Mouse (Mus musculus) NIH3T3 (cell line): ENCODE data around the gene Scn11a.

ENCODE experiments used
- DNase-seq: peaks from one replicate; pipeline ENCODE4 v3.0.0-alpha.2; 2012; ENCODE audit warnings: low read depth

The Scn11a gene

DNA sequence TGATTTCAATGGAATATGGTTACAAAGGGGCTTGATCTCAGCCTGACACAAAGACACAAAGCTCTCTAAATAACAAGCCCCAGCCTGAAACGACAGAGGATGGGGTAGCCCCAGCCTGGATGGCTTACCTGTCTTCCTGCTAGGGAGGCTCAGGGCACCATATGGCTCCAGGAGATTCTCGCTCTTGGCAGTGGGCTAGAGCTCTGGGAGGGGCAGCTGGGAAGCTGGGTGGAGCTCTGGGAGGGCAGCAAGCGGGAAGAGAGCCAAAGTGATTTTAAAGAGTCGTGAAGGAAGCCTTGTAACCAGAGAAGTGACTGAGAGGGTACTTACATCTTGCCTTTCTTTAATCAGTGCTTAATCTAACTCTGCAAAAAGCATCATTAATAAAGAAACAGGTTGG is at the start of gene Scn11a:
Scn11a (minus strand) TSS at position 160 of the 400 bp plus-strand sequence.
- no peak for DNase-seq

DNA sequence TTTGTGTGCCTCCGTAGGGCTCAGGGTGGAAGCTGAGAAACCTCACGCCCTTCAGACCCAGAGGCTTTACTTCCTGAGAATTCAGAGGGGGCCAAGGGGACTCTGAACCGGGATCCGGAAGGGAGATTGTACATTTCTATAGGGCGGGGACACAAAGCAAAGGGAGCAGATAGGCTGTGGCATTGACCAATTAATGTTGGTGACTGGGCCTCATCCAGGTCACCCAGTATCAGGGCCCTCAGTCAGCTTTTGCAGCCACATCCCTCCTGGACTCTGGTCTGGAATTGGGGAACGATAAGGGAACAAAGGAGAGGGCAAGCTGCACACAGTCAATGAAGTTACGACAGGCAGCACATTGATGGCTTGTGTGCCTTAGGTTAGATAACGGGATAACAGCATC is 28.9 kb upstream of the Scn11a start:
- no peak for DNase-seq

DNA sequence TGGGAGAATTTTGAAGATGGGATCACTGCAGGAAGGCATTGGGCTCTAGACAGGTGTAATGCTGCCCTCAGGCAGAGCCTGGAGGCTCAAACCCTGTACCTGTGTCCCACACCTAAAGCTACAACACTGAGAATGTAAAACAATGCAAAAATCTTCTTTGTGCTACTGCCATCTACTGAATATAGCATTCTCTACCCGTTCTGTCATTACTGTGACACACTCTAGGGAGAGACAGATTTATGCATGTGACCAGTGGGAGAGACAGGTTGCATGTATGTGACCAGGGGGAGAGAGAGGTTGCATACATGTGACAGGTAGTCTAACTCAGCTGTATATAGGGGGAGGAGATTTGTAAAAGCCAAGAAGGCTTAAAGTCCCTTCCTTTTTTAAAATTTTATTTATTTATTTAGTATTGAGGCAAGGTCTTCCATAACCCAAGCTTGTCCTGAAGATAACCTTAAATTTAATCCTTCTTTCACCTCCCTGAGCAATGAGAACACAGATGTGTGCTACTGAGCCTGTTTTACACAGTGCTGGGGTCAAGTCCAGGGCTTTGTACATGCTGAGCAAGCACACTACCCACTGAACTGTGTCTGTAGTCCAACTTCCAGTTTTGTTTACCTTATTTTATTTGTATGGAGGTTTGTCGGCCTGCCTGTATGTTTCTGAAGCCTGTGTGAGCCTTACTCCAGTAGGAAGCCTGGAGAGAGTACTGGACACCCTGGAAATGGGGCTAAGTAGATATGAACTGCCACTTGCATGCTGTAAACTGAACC is 28.0 kb upstream of the Scn11a start:
- no peak for DNase-seq

- DNase-seq: no peak
Measured at GRCm38 (mm10) chr9:119852347-119853030, 27.2 kb upstream of the Scn11a start.

DNA sequence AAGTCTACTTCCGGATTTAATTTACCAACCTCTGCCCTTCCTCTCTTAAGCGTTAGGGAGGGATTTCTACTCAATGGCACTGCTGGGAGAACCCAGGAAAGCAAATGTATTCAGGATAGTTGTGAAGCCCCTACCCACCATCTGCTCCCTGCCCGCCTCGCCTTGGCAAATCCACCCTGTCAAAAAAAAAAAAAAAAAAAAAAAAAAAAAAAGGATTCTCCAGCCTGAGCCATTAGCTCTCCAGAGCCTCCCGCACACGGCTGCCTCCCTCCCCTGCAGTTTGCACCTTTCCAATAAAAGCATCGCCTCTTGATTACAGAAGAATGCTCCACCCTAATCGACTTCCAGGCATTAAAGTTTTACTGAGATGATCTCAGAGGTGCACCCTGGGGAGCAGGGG is 24.0 kb upstream of the Scn11a start:
- DNase-seq: no peak

DNA sequence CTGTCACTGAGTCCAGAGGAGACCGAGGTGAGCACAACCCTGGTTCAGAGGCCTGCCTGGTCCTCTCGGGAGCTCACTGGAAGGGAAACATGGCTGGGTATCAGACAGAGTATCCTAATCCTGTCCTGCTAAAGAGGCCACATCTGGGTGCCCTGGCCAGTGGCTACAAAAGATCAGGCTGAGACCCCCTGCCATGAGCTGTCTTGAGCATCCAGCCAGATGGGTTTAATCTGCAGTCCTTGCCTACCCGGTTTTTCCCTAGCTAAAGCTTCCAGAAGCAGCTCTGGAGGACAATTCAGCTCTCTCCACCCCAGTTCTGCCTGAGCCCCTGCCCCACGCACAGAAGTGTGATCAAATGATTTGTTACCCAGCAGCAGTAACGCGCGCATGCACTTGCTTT is 23.4 kb upstream of the Scn11a start:
- DNase-seq: no peak

DNA sequence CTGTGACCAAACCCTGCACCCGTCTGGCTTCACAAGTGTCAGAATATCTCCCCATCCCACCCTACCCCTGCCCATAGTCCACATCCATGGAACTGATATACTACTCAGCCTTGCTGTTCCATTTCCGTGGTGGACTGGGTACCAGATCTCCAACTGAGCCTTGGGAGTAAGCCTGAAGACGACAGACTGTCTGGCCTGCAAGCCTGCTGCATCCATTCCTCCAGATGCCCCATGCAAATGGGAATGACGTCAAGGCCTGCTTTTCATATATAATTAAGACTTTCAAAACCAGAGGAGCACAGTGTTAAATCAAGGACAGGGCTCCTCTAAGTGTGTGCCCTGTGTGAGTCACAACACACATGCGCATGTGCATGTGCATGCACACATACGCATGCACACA is 21.9 kb upstream of the Scn11a start:
- no peak for DNase-seq

DNA sequence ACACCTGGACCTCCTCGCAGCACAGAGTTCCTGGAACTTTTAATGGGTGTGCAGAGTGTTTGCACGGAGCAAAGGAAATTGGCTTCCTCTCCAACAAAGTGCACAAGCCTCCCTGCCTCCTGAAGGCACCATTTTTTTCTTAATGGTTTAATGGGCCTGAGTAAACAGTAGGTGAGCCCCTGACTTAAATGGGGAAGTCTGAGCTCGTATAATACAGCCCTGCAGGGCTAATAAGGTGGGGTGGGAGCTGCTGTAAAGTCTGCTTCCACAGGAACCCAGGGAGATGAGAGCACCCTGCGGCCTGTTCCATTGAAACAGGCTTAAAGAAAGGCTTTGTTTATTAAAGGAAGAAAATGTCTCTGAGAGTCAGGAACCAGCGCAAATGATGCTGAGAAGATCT is 19.5 kb upstream of the Scn11a start:
- DNase-seq: no peak

GRCm38 (mm10) chr9:119843549-119843948 is 18.3 kb upstream of the Scn11a start:
- DNase-seq: no peak

GRCm38 (mm10) chr9:119842541-119843169 is 17.4 kb upstream of the Scn11a start:
- DNase-seq: no peak

- DNase-seq: no peak
Measured at GRCm38 (mm10) chr9:119842091-119842490, 16.8 kb upstream of the Scn11a start.

- no peak for DNase-seq
Measured at GRCm38 (mm10) chr9:119841159-119841558, 15.9 kb upstream of the Scn11a start.

GRCm38 (mm10) chr9:119835581-119836125 is 10.4 kb upstream of the Scn11a start:
- DNase-seq: no peak

DNA sequence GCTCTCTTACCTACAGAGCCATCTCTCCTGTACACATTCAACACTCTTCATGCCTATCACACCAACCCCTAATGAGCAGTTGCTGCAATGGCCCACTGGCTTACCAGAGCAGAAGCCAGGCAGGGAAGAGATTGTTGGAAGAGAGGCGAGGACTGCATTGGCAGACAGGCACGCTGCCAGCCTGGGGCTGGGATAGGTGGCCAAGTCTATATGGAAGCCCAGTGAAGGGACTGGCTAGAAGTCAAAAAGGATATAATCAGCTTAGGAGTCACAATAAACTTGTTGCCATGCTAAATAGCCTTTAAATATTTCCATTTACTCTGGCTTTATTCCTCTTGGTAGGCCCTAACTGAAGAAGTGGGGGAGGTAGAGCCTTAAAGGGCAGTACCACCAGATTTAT is 5.7 kb upstream of the Scn11a start:
- no peak for DNase-seq

GRCm38 (mm10) chr9:119823722-119824121 is 1.5 kb downstream of the Scn11a start:
- DNase-seq: no peak

DNA sequence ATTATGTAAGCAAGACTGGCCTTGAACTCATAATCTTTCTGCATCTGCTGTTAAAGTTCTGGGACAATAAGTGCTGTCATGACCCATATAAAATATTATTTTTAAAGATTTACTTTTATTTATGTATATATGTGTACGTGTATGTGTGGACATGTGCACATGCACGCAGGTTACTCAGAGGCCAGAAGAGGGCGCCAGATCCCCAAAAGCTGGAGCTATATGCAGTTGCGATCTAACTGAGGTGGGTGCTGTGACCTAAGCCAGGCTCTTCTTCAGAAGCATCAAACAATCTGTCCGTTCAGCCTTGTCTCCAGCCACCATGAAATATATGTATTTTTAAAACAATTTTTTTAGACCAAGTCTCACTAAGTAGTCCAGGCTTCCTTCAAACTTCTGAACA is 11.6 kb downstream of the Scn11a start:
- DNase-seq: no peak

- DNase-seq: no peak
Measured at GRCm38 (mm10) chr9:119806491-119806890, 18.8 kb downstream of the Scn11a start.

GRCm38 (mm10) chr9:119804501-119804847 is 20.8 kb downstream of the Scn11a start:
- no peak for DNase-seq

DNA sequence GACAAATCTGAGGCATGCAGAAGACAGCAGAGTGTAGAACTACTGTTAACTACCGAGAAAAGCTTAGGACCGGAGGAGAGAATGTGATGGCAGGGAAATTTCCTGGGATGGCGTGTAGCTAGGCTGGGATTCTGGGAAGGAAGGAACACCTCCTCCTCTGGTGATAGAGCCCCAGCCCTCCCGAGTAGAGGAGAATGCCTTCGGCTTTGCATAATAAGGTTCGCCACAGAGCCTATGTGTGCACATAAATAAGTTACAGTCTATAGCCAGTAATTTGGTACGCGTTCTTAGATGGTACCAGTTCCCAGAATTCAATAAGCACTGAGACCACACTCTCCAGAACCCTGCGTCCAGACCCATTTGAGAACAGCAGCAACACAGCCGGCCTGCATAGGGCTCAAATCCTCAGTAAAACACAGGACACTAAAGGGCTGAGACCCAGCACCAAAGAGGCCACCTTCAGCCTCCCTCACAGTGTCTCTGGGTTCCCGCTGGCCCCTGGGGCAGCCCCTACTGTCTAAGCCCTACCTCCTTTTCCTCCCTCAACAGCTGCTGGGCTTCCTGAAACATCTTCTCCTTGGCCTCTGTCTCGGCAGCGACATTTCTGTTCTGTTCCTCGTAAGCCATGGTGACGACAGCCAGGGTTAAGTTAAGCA is 21.3 kb downstream of the Scn11a start:
- DNase-seq: no peak

- DNase-seq: no peak
Measured at GRCm38 (mm10) chr9:119803169-119803827, 22.0 kb downstream of the Scn11a start.

DNA sequence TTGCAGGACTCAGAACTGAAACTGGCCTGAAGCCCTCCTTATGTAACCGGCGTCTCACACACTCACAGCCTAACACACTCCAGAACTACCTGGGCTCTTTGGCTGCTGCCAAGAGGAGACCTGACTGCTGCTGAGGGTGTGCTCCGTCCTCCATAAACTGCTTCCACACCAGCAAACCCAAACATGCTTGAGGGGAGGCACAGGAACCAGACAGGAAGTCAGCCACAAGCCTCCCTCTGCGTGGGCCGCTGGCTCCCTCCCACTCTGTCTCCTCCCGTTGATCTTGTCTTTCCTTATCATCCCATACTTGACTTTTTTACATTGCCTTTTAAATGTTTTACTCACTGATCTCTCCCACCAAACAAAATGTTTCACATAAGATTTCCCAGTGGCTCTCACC is 23.8 kb downstream of the Scn11a start:
- no peak for DNase-seq

DNA sequence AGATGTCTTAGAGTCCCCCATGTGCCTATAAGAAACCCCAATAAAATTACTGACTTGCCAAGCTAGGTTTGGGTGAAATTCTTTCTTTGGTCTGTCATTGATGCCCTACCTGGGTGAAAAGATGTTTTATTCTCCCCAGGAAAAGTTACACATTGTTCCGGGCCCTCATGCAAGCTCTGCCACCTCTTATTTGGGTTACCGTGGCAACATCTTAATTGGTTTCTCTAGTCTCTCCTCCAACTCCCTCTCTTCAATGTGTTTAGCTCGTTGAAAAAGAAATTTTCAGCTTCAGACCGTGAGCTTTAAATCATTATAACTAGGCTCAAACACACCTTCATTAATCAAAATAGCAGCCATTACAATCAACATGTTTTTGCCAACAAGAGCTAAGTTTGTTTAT is 28.5 kb downstream of the Scn11a start:
- DNase-seq: no peak
